Mouse (Mus musculus) ES-Bruce4 (cell line): Measurements from ENCODE around the gene Mast4.

Experiments
- CTCF ChIP-seq: IDR thresholded peaks from one replicate; pipeline ENCODE4 v1.8.1; 2011; ENCODE audit warnings: low read depth, low read length
- EP300 ChIP-seq: IDR thresholded peaks from 2 replicates; pipeline ENCODE4 v1.6.1; 2011; ENCODE audit warnings: low read depth, low read length; ENCODE audit not compliant: insufficient read depth
- POLR2A ChIP-seq: IDR thresholded peaks from one replicate; pipeline ENCODE4 v1.8.1; 2011; ENCODE audit warnings: low read length; ENCODE audit not compliant: insufficient read depth

GRCm38 (mm10) chr13:102918616-102919015, 415.7 kb downstream of the Mast4 start:
- TF ChIP-seq CTCF (no peak), POLR2A (no peak), EP300 (no peak)
